Mouse (Mus musculus) heart, postnatal 0 days (tissue): ENCODE measurements at regions not wholly inside any gene's neighbourhood (a gene's known extent, or its start where the extent isn't known, plus 50 kb on each side); places are given as distances from the start of the nearest gene placed in this dataset. TPM values are rescaled to one million over a fixed set of nuclear protein-coding genes. Genes with fewer than 3 reads are reported as not detected.

Experiments used
- ATAC-seq: fragments of 200-750 bp; cut with Nextera tagmentation; 2 replicates; pipeline ENCODE4 v1.8.0; 2017; ENCODE audit warnings: low read depth, moderate number of reproducible peaks, moderate library complexity; ENCODE audit not compliant: insufficient read depth
- DNase-seq: peaks from one replicate; pipeline ENCODE4 v3.0.0-alpha.2; 2016; ENCODE audit warnings: low spot score
- H3K27ac ChIP-seq: fragments of 300-500 bp; sonication (generic); 2 replicates; pipeline ENCODE4 v1.5.1; 2014; ENCODE audit warnings: low read depth, mild to moderate bottlenecking
- H3K27me3 ChIP-seq: fragments of 300-500 bp; sonication (generic); 2 replicates; pipeline ENCODE4 v1.6.1; 2014; ENCODE audit warnings: low read length, mixed read lengths; ENCODE audit not compliant: control insufficient read depth, insufficient read depth
- H3K36me3 ChIP-seq: fragments of 300-500 bp; sonication (generic); replicated peaks from 2 replicates; pipeline ENCODE4 v1.6.1; 2014; ENCODE audit warnings: low read length, mixed read lengths; ENCODE audit not compliant: control insufficient read depth, insufficient read depth
- H3K4me1 ChIP-seq: fragments of 300-500 bp; sonication (generic); 2 replicates; pipeline ENCODE4 v1.6.1; 2014; ENCODE audit warnings: antibody characterized with exemption; ENCODE audit not compliant: control insufficient read depth, insufficient read depth
- H3K4me2 ChIP-seq: fragments of 300-500 bp; sonication (generic); 2 replicates; pipeline ENCODE4 v1.6.1; 2014; ENCODE audit warnings: low read depth, mild to moderate bottlenecking, low read length, moderate library complexity
- H3K4me3 ChIP-seq: fragments of 300-500 bp; sonication (generic); 2 replicates; pipeline ENCODE4 v1.5.1; 2014; ENCODE audit warnings: low read depth, low read length
- H3K9ac ChIP-seq: fragments of 300-500 bp; sonication (generic); replicated peaks from 2 replicates; pipeline ENCODE4 v1.6.1; 2014; ENCODE audit warnings: low read depth, low read length, mixed read lengths
- H3K9me3 ChIP-seq: fragments of 300-500 bp; sonication (generic); replicated peaks from 2 replicates; pipeline ENCODE4 v1.6.1; 2016; ENCODE audit warnings: low read length; ENCODE audit not compliant: control insufficient read depth
- CTCF ChIP-seq: IDR thresholded peaks from 2 replicates; pipeline ENCODE4 v1.5.1; 2016; ENCODE audit warnings: antibody characterized with exemption, control low read depth, low read depth
- EP300 ChIP-seq: IDR thresholded peaks from 2 replicates; pipeline ENCODE4 v1.6.1; 2016; ENCODE audit warnings: antibody characterized with exemption, low read depth
- WGBS: fragments of 180-500 bp; shearing (Covaris S2); extraction: QIAGEN DNeasy Blood & Tissue Kit; methylation state at CpG from one replicate; pipeline ENCODE4 v1.1.7; 2014; 5-methylcytosine and 5-hydroxymethylcytosine counted together
- microRNA-seq: library from miRNA; unstranded; fragments of <30 nt; microRNA quantifications from one replicate; pipeline ENCODE4, GENCODE M21; 2016

DNA sequence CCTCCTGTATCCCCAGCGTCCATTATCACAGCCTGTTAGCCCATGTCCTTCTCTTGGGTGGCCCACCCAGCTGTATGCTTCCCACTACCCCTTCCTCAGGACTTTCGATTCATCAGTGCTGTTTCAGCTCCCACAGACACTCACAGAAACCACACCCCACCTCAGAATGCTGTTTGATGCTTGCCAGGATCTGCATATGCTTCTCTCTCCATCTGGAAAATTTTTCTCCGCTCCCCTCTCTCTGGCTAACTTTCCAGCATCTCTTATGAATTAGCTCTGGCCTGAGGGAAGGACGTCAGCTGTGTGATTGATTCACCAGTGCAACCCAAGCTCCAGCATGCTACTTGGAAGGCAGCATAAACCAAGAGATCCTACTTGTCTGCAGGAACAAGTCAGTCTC lies 66.0 kb upstream of the Dab1 start:
- Histone ChIP-seq H3K4me2 (no peak overlapping the region), H3K4me3 (no peak overlapping the region), H3K27ac (no peak overlapping the region), H3K9ac (no peak overlapping the region), H3K27me3 (no peaks in the 10 kb centered on the region), H3K36me3 (no peaks in the 10 kb centered on the region), H3K9me3 (no peaks in the 10 kb centered on the region), H3K4me1 (no peaks in the 10 kb centered on the region)
- WGBS: 62% methylated on average over 4 of the region's 4 CpGs
- no peak for DNase-seq
- ATAC-seq: no peak
- no peak for TF ChIP-seq EP300
- TF ChIP-seq CTCF: no peak

DNA sequence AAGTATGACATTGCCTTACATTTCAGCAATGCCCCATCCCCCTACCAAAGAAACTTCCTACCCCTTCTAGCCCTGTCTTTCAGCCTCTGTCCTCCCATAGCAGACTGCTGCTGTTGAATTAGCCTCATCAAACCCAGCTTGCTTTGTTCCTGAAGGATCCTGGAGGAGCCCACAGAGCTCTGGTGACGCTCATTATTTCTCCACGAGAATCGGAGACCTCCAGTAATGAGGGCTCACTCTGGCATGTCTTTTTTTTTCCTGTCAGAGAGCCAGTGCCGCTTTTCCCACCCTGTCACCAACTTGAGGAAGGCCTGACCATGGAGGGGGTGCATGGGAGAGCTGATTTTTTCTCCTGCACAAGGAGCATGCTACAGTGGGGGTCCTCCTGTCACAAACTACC lies 64.6 kb upstream of the Dab1 start:
- ATAC-seq (no peak), DNase-seq (no peak)
- H3K9me3 ChIP-seq: no peaks in the 10 kb centered on the region
- H3K36me3 ChIP-seq: no peaks in the 10 kb centered on the region
- H3K4me3 ChIP-seq: no peak overlapping the region
- H3K4me2 ChIP-seq: no peak overlapping the region
- no peak overlapping the region for H3K27ac ChIP-seq
- TF ChIP-seq EP300 (no peak), CTCF (no peak)
- WGBS: 62% methylated on average over 4 of the region's 4 CpGs
- no peaks in the 10 kb centered on the region for H3K4me1 ChIP-seq
- H3K9ac ChIP-seq: no peak overlapping the region
- no peaks in the 10 kb centered on the region for H3K27me3 ChIP-seq

Small RNAs in the stretch of these regions (microRNA-seq; reads per million reads assigned to microRNA genes)
- not detected for gene Gm23064
